Mouse (Mus musculus) MEL (cell line): Measurements from ENCODE around the gene P2rx7. TPM values are rescaled to one million over a fixed set of nuclear protein-coding genes. Genes with fewer than 3 reads are reported as not detected.
A peak's percentile ranks its signal among the peaks of the same experiment; 100 is the strongest.

Experiments used
- DNase-seq: peaks from one replicate; pipeline ENCODE4 v3.0.0; 2011; ENCODE audit warnings: low read depth, low spot score
- H3K27ac ChIP-seq: 2 replicates; pipeline ENCODE4 v1.5.1; 2012; ENCODE audit warnings: low read depth, mild to moderate bottlenecking, control low read depth, low read length, moderate library complexity; ENCODE audit not compliant: control insufficient read depth
- H3K27me3 ChIP-seq, 2 experiments: fragments of 150-350 bp in 1 of 2; sonication (generic) in 1 of 2; 2 replicates each; pipeline ENCODE4 v1.6.1; 2012; ENCODE audit warnings: low read length in 2 of 2, mild to moderate bottlenecking in 2 of 2, improper control_type of control experiment in 1 of 2, moderate library complexity in 1 of 2; ENCODE audit not compliant: insufficient read depth in 2 of 2, control insufficient read depth in 1 of 2
- H3K36me3 ChIP-seq, 2 experiments: 2 replicates each; pipeline ENCODE4 v1.6.1; 2012 to 2014; ENCODE audit warnings: low read length in 2 of 2, improper control_type of control experiment in 1 of 2, inconsistent platforms in 1 of 2, mild to moderate bottlenecking in 1 of 2; ENCODE audit not compliant: insufficient read depth in 2 of 2, control insufficient read depth in 1 of 2
- H3K4me1 ChIP-seq, 2 experiments: fragments of 150-350 bp in 1 of 2; sonication (generic) in 1 of 2; 2 replicates each; pipeline ENCODE4 v1.6.1; 2012; ENCODE audit warnings: low read length in 2 of 2, improper control_type of control experiment in 1 of 2, mild to moderate bottlenecking in 1 of 2; ENCODE audit not compliant: insufficient read depth in 2 of 2, control insufficient read depth in 1 of 2
- H3K4me3 ChIP-seq, 2 experiments: fragments of 150-350 bp in 1 of 2; sonication (generic) in 1 of 2; 2 replicates each; pipeline ENCODE4 v1.5.1; 2012; ENCODE audit warnings: low read depth in 2 of 2, low read length in 2 of 2, mild to moderate bottlenecking in 2 of 2, moderate library complexity in 2 of 2, control low read depth in 1 of 2, improper control_type of control experiment in 1 of 2; ENCODE audit not compliant: control insufficient read depth in 1 of 2, insufficient read depth in 1 of 2
- H3K79me2 ChIP-seq: 2 replicates; pipeline ENCODE4 v1.6.1; 2012; ENCODE audit warnings: mild to moderate bottlenecking, low read length, moderate library complexity; ENCODE audit not compliant: control insufficient read depth, poor library complexity, insufficient read depth
- H3K9ac ChIP-seq: 2 replicates; pipeline ENCODE4 v1.6.1; 2012; ENCODE audit warnings: low read depth, mild to moderate bottlenecking, control low read depth, low read length, moderate library complexity; ENCODE audit not compliant: control insufficient read depth, poor library complexity, severe bottlenecking
- H3K9me3 ChIP-seq: fragments of 150-350 bp; sonication (generic); replicated peaks from 2 replicates; pipeline ENCODE4 v1.6.1; 2012; ENCODE audit warnings: mild to moderate bottlenecking, low read length, improper control_type of control experiment, moderate library complexity; ENCODE audit not compliant: insufficient read depth
- BHLHE40 ChIP-seq: IDR thresholded peaks from 2 replicates; pipeline ENCODE4 v1.6.1; 2012; ENCODE audit warnings: low read depth, mild to moderate bottlenecking, inconsistent platforms, low read length, improper control_type of control experiment, borderline replicate concordance
- E2F4 ChIP-seq: IDR thresholded peaks from 2 replicates; pipeline ENCODE4 v1.6.1; 2011; ENCODE audit warnings: low read depth, low read length, improper control_type of control experiment, borderline replicate concordance
- EP300 ChIP-seq, 2 experiments: IDR thresholded peaks; 2 replicates each; pipeline ENCODE4 v1.6.1; 2011; ENCODE audit warnings: improper control_type of control experiment in 2 of 2, low read length in 2 of 2, low read depth in 1 of 2, mild to moderate bottlenecking in 1 of 2
- JUND ChIP-seq: IDR thresholded peaks from 2 replicates; pipeline ENCODE4 v1.6.1; 2011; ENCODE audit warnings: low read depth, mild to moderate bottlenecking, improper control_type of control experiment, low read length
- MYC ChIP-seq: IDR thresholded peaks from 2 replicates; pipeline ENCODE4 v1.6.1; 2011; ENCODE audit warnings: low read depth, mild to moderate bottlenecking, low read length, improper control_type of control experiment, moderate library complexity
- POLR2A ChIP-seq, 2 experiments: IDR thresholded peaks; 2 replicates each; pipeline ENCODE4 v1.6.1; 2011 to 2012; ENCODE audit warnings: low read length in 2 of 2, mild to moderate bottlenecking in 2 of 2, control low read depth in 1 of 2, improper control_type of control experiment in 1 of 2, low read depth in 1 of 2, moderate library complexity in 1 of 2; ENCODE audit not compliant: control insufficient read depth in 1 of 2, insufficient read depth in 1 of 2, poor library complexity in 1 of 2
- POLR2AphosphoS2 ChIP-seq: IDR thresholded peaks from 2 replicates; pipeline ENCODE4 v1.6.1; 2011; ENCODE audit warnings: low read length, improper control_type of control experiment
- RCOR1 ChIP-seq: IDR thresholded peaks from 2 replicates; pipeline ENCODE4 v1.6.1; 2012; ENCODE audit warnings: low read depth, mild to moderate bottlenecking, inconsistent platforms, low read length, improper control_type of control experiment
- SIN3A ChIP-seq: IDR thresholded peaks from 2 replicates; pipeline ENCODE4 v1.6.1; 2012; ENCODE audit warnings: low read length, improper control_type of control experiment, inconsistent platforms
- TAL1 ChIP-seq: IDR thresholded peaks from 2 replicates; pipeline ENCODE4 v1.6.1; 2012; ENCODE audit warnings: mild to moderate bottlenecking, inconsistent platforms, low read length, moderate library complexity, mixed read lengths
- TCF12 ChIP-seq: IDR thresholded peaks from 2 replicates; pipeline ENCODE4 v1.6.1; 2014; ENCODE audit warnings: low read depth, mild to moderate bottlenecking, inconsistent platforms, low read length, improper control_type of control experiment, moderate library complexity
- UBTF ChIP-seq: IDR thresholded peaks from 2 replicates; pipeline ENCODE4 v1.6.1; 2012; ENCODE audit warnings: low read depth, mild to moderate bottlenecking, inconsistent platforms, low read length, improper control_type of control experiment, moderate library complexity, borderline replicate concordance; ENCODE audit not compliant: insufficient read depth
- USF1 ChIP-seq: IDR thresholded peaks from 2 replicates; pipeline ENCODE4 v1.6.1; 2014; ENCODE audit warnings: low read depth, mild to moderate bottlenecking, inconsistent platforms, low read length, improper control_type of control experiment, moderate library complexity
- USF2 ChIP-seq, 2 experiments: IDR thresholded peaks; 2 replicates each; pipeline ENCODE4 v1.6.1; 2011 to 2012; ENCODE audit warnings: improper control_type of control experiment in 2 of 2, low read length in 2 of 2, borderline replicate concordance in 1 of 2, inconsistent platforms in 1 of 2, low read depth in 1 of 2, mild to moderate bottlenecking in 1 of 2; ENCODE audit not compliant: insufficient read depth in 1 of 2
- ZKSCAN1 ChIP-seq: IDR thresholded peaks from 2 replicates; pipeline ENCODE4 v1.6.1; 2012; ENCODE audit warnings: low read depth, mild to moderate bottlenecking, inconsistent platforms, low read length, improper control_type of control experiment, moderate library complexity
- ZMIZ1 ChIP-seq: IDR thresholded peaks from 2 replicates; pipeline ENCODE4 v1.6.1; 2012; ENCODE audit warnings: low read depth, mild to moderate bottlenecking, inconsistent platforms, low read length, improper control_type of control experiment, moderate library complexity
- ZNF384 ChIP-seq: IDR thresholded peaks from 2 replicates; pipeline ENCODE4 v1.6.1; 2012; ENCODE audit warnings: low read depth, mild to moderate bottlenecking, inconsistent platforms, low read length, improper control_type of control experiment
- polyA plus RNA-seq, 2 experiments: library from polyadenylated mRNA; stranded (reverse) in 1 of 2; unstranded in 1 of 2; fragments of >175 nt in 1 of 2; fragments of >200 nt in 1 of 2; gene quantifications; 2 replicates each; pipeline versions ENCODE4 v1.2.1 to v1.2.4; 2012; ENCODE audit warnings: low replicate concordance in 2 of 2, low read depth in 1 of 2; ENCODE audit not compliant: insufficient read length in 2 of 2, insufficient read depth in 1 of 2, missing spikeins in 1 of 2
- total RNA-seq: library from RNA; depleted of rRNA; stranded (reverse); fragments of 300-350 nt; gene quantifications from 2 replicates; pipeline ENCODE4 v1.2.3, GENCODE M21; 2012

The P2rx7 gene
- total and polyA plus RNA-seq, 3 experiments, result 29.3 to 254 (median 40.8) TPM

GRCm38 (mm10) chr5:122602233-122602632, 41.5 kb upstream of the P2rx7 start:
- DNase-seq, result peak; percentile 15
- Histone ChIP-seq H3K36me3 (no peaks in the 10 kb centered on the region), H3K4me1 (no peaks in the 10 kb centered on the region), H3K9ac (no peak overlapping the region), H3K27ac (no peak overlapping the region), H3K27me3 (no peaks in the 10 kb centered on the region), H3K4me3 (no peak overlapping the region), H3K79me2 (no peaks in the 10 kb centered on the region), H3K9me3 (no peaks in the 10 kb centered on the region)
- no peak for TF ChIP-seq TAL1
- TF ChIP-seq USF1, result peak; percentile 65

- TF ChIP-seq TCF12 (no peak), ZNF384 (no peak), USF2 (IDR thresholded peaks at IDR 0.05; ENCODE audit: borderline replicate concordance in 1 of 2, insufficient read depth in 1 of 2, low read depth in 1 of 2, low read length in 2 of 2) (no peak)
- DNase-seq, result no peak
Measured at GRCm38 (mm10) chr5:122604894-122605293, 38.8 kb upstream of the P2rx7 start.

GRCm38 (mm10) chr5:122611651-122612050, 32.1 kb upstream of the P2rx7 start:
- TF ChIP-seq BHLHE40 (no peak), POLR2A (IDR thresholded peaks at IDR 0.05; ENCODE audit: control insufficient read depth in 1 of 2, insufficient read depth in 1 of 2, low read depth in 1 of 2, low read length in 2 of 2, poor library complexity in 1 of 2) (no peak), JUND (no peak), POLR2AphosphoS2 (no peak), MYC (no peak), ZNF384 (no peak), UBTF (no peak), ZMIZ1 (no peak), E2F4 (no peak), EP300 (IDR thresholded peaks at IDR 0.05; ENCODE audit: low read depth in 1 of 2, low read length in 2 of 2) (no peak), RCOR1 (no peak), SIN3A (no peak), ZKSCAN1 (no peak)

More at GRCm38 (mm10) chr5:122604894-122605293, 38.8 kb upstream of the P2rx7 start:
- H3K9me3 ChIP-seq, result no peaks in the 10 kb centered on the region
- no peaks in the 10 kb centered on the region for H3K36me3 ChIP-seq
- no peak overlapping the region for H3K27ac ChIP-seq
- no peak overlapping the region for H3K9ac ChIP-seq
- no peaks in the 10 kb centered on the region for H3K27me3 ChIP-seq
- H3K4me3 ChIP-seq, result no peak overlapping the region
- H3K79me2 ChIP-seq, result no peaks in the 10 kb centered on the region
- no peaks in the 10 kb centered on the region for H3K4me1 ChIP-seq

More at GRCm38 (mm10) chr5:122611651-122612050, 32.1 kb upstream of the P2rx7 start:
- Histone ChIP-seq H3K36me3 (peaks cover 0 to 7% of the 10 kb centered on the region in 2 experiments; a peak in 2 of 4 replicates), H3K79me2 (no peaks in the 10 kb centered on the region), H3K4me3 (no peak overlapping the region), H3K27ac (no peak overlapping the region), H3K9me3 (no peaks in the 10 kb centered on the region), H3K9ac (no peak overlapping the region), H3K27me3 (no peaks in the 10 kb centered on the region), H3K4me1 (peaks cover 0 to 4% of the 10 kb centered on the region in 2 experiments; a peak in 2 of 4 replicates)
- no peak for DNase-seq
